Mouse (Mus musculus) embryonic facial prominence, embryonic 10.5 days (tissue): Measurements from ENCODE around the gene Pcdh7. TPM values are rescaled to one million over a fixed set of nuclear protein-coding genes. Genes with fewer than 3 reads are reported as not detected.

Source experiments
- DNase-seq: peaks from one replicate; pipeline ENCODE4 v3.0.0-alpha.2; 2017; ENCODE audit warnings: low spot score
- H3K27ac ChIP-seq: fragments of 300-500 bp; sonication (generic); replicated peaks from 2 replicates; pipeline ENCODE4 v1.5.1; 2016; ENCODE audit warnings: mild to moderate bottlenecking
- H3K27me3 ChIP-seq: fragments of 300-500 bp; sonication (generic); replicated peaks from 2 replicates; pipeline ENCODE4 v1.6.1; 2016; ENCODE audit warnings: low read depth, mild to moderate bottlenecking; ENCODE audit not compliant: poor library complexity, severe bottlenecking
- H3K36me3 ChIP-seq: fragments of 300-500 bp; sonication (generic); replicated peaks from 2 replicates; pipeline ENCODE4 v1.6.1; 2016; ENCODE audit warnings: mild to moderate bottlenecking, moderate library complexity
- H3K4me1 ChIP-seq: fragments of 300-500 bp; sonication (generic); 2 replicates; pipeline ENCODE4 v1.6.1; 2016
- H3K4me3 ChIP-seq: fragments of 300-500 bp; sonication (generic); 2 replicates; pipeline ENCODE4 v1.5.1; 2016; ENCODE audit warnings: mild to moderate bottlenecking, moderate library complexity
- H3K9me3 ChIP-seq: fragments of 300-500 bp; sonication (generic); 2 replicates; pipeline ENCODE4 v1.6.1; 2016; ENCODE audit warnings: mild to moderate bottlenecking
- WGBS: fragments of 180-500 bp; shearing (Covaris S2); methylation state at CpG from one replicate; pipeline ENCODE4 v1.1.7; 2016; 5-methylcytosine and 5-hydroxymethylcytosine counted together
- polyA plus RNA-seq: library from polyadenylated mRNA; unstranded; fragments of >200 nt; fragmentation: Nextera tagmentation; extraction: Ambion mirVana; gene quantifications from 2 replicates; pipeline ENCODE4 v1.2.1, GENCODE M21; 2016

Gene Pcdh7
- polyA plus RNA-seq, 1 experiment from 2014 or later = 7.0 TPM

GRCm38 (mm10) chr5:57899018-57899614, 181.3 kb downstream of the Pcdh7 start:
- WGBS = 77% methylated on average over 7 of the region's 7 CpGs
- DNase-seq = no peak
- H3K4me1 ChIP-seq = no peaks in the 10 kb centered on the region
- no peak overlapping the region for H3K27ac ChIP-seq
- no peak overlapping the region for H3K4me3 ChIP-seq
- H3K36me3 ChIP-seq = no peaks in the 10 kb centered on the region
- H3K9me3 ChIP-seq = no peaks in the 10 kb centered on the region
- no peaks in the 10 kb centered on the region for H3K27me3 ChIP-seq

- WGBS = 84% methylated on average over 4 of the region's 4 CpGs
Measured at GRCm38 (mm10) chr5:57907218-57907617, 189.5 kb downstream of the Pcdh7 start.

GRCm38 (mm10) chr5:57921140-57921539, 203.4 kb downstream of the Pcdh7 start:
- no peaks in the 10 kb centered on the region for H3K27me3 ChIP-seq
- 83% methylated on average over 5 of the region's 5 CpGs for WGBS
- no peaks in the 10 kb centered on the region for H3K4me1 ChIP-seq
- no peak overlapping the region for H3K4me3 ChIP-seq
- no peak overlapping the region for H3K27ac ChIP-seq
- DNase-seq = no peak
- H3K36me3 ChIP-seq = no peaks in the 10 kb centered on the region
- H3K9me3 ChIP-seq = no peaks in the 10 kb centered on the region

More at GRCm38 (mm10) chr5:57907218-57907617, 189.5 kb downstream of the Pcdh7 start:
- Histone ChIP-seq H3K36me3 (no peaks in the 10 kb centered on the region), H3K4me1 (no peaks in the 10 kb centered on the region), H3K4me3 (no peak overlapping the region), H3K27ac (no peak overlapping the region), H3K27me3 (no peaks in the 10 kb centered on the region), H3K9me3 (no peaks in the 10 kb centered on the region)
- no peak for DNase-seq

DNA sequence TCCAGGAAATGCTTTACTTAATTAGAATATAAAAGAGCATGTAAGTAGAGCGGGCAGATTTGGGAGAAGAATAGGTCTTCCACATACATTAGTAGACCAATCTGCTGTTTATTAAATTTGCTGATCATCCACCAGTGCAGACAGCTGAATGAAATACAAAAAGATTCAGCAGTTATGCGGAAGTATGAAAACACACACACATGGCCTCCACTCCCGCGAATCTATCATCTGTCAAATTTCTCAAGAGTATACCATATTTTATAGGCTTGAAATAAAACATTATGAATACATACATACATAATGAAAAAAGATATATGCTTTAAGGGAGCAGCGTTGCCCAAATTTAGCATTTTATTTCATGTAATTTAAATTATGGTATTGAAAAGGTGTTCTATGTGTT, 213.6 kb downstream of the Pcdh7 start:
- Histone ChIP-seq H3K27ac (no peak overlapping the region), H3K4me1 (no peaks in the 10 kb centered on the region), H3K9me3 (no peaks in the 10 kb centered on the region), H3K36me3 (no peaks in the 10 kb centered on the region), H3K4me3 (no peak overlapping the region), H3K27me3 (no peaks in the 10 kb centered on the region)
- DNase-seq = no peak
- WGBS = 96% methylated on average over 5 of the region's 5 CpGs

DNA sequence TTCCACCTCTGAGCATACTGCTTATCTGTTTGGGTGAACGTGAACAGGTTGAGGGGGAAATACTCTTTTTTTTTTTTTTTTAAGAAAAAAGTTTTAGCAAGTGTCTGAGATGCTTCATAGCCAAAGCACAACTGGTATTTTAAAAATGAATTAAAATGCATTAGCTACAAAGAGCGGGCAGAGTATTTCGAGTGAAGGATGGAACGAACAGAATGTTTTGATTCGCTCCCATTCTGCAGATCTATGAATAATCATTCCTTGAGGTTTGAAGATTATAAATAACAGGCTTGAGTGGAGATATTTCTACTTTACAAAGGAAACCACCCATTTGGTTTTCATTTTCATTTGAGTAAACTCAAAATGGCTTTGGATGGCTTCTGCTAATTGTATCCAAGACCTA, 214.0 kb downstream of the Pcdh7 start:
- WGBS = 89% methylated on average over 5 of the region's 5 CpGs
- Histone ChIP-seq H3K9me3 (no peaks in the 10 kb centered on the region), H3K4me1 (no peaks in the 10 kb centered on the region), H3K36me3 (no peaks in the 10 kb centered on the region), H3K4me3 (no peak overlapping the region), H3K27ac (no peak overlapping the region), H3K27me3 (no peaks in the 10 kb centered on the region)
- no peak for DNase-seq

- H3K27me3 ChIP-seq = no peaks in the 10 kb centered on the region
- H3K4me1 ChIP-seq = no peaks in the 10 kb centered on the region
- H3K36me3 ChIP-seq = no peaks in the 10 kb centered on the region
- WGBS = 90% methylated on average over 2 of the region's 2 CpGs
- no peak for DNase-seq
- H3K4me3 ChIP-seq = no peak overlapping the region
- no peak overlapping the region for H3K27ac ChIP-seq
- H3K9me3 ChIP-seq = no peaks in the 10 kb centered on the region
Measured at GRCm38 (mm10) chr5:57934666-57935065, 216.9 kb downstream of the Pcdh7 start.

GRCm38 (mm10) chr5:57940457-57940856, 222.7 kb downstream of the Pcdh7 start:
- WGBS = 81% methylated on average over 3 of the region's 3 CpGs
- H3K4me1 ChIP-seq = no peaks in the 10 kb centered on the region
- no peak for DNase-seq

DNA sequence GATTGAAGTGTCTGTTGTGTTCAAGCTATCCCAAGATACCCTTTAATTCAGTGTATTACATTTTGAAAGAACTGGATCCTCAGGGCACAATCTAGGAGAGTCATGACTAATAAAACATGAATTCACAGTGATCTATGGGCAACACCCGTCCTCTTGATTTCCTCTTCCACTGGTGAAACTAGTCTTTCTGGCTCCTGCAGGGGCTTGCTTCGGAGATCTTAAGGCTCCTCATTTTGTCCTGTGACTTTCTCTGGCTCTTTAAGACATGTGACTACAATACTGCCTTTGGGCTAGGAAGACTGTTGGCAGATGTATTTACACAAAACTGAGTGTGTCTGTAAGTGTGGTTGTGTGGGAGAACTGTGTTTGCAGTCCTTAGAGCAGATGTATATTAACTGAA, 225.4 kb downstream of the Pcdh7 start:
- H3K27me3 ChIP-seq = no peaks in the 10 kb centered on the region
- H3K4me1 ChIP-seq = no peaks in the 10 kb centered on the region
- WGBS = 74% methylated on average over 2 of the region's 2 CpGs
- no peak overlapping the region for H3K4me3 ChIP-seq
- no peak for DNase-seq
- no peaks in the 10 kb centered on the region for H3K36me3 ChIP-seq
- no peaks in the 10 kb centered on the region for H3K9me3 ChIP-seq
- no peak overlapping the region for H3K27ac ChIP-seq

More at GRCm38 (mm10) chr5:57940457-57940856, 222.7 kb downstream of the Pcdh7 start:
- Histone ChIP-seq H3K4me3 (no peak overlapping the region), H3K36me3 (no peaks in the 10 kb centered on the region), H3K9me3 (no peaks in the 10 kb centered on the region), H3K27ac (no peak overlapping the region), H3K27me3 (no peaks in the 10 kb centered on the region)

GRCm38 (mm10) chr5:57943611-57944010, 225.8 kb downstream of the Pcdh7 start:
- Histone ChIP-seq H3K36me3 (no peaks in the 10 kb centered on the region), H3K9me3 (no peaks in the 10 kb centered on the region), H3K4me1 (no peaks in the 10 kb centered on the region), H3K4me3 (no peak overlapping the region), H3K27me3 (no peaks in the 10 kb centered on the region), H3K27ac (no peak overlapping the region)
- 82% methylated on average over 2 of the region's 2 CpGs for WGBS
- no peak for DNase-seq

DNA sequence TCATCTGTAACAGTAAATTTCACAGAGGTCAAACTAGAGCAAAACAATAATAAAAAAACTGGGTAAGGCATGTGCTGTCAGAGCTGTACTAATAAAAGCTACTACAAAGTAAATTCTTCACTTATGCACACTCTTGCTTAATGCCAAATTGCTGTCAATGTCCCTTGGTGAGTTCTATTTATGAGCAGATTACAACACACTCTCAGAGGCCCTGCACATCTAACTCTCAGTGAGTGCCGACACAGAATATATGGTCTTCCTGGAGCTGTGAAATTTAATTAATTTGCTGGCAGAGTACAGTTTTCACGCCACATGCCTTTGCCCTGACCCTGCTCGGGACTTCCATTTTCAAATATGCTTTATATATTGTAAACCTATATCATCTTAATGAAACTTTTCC, 227.7 kb downstream of the Pcdh7 start:
- Histone ChIP-seq H3K9me3 (no peaks in the 10 kb centered on the region), H3K36me3 (no peaks in the 10 kb centered on the region), H3K27ac (no peak overlapping the region), H3K4me1 (no peaks in the 10 kb centered on the region), H3K4me3 (no peak overlapping the region), H3K27me3 (no peaks in the 10 kb centered on the region)
- no peak for DNase-seq
- 78% methylated on average over 3 of the region's 3 CpGs for WGBS

DNA sequence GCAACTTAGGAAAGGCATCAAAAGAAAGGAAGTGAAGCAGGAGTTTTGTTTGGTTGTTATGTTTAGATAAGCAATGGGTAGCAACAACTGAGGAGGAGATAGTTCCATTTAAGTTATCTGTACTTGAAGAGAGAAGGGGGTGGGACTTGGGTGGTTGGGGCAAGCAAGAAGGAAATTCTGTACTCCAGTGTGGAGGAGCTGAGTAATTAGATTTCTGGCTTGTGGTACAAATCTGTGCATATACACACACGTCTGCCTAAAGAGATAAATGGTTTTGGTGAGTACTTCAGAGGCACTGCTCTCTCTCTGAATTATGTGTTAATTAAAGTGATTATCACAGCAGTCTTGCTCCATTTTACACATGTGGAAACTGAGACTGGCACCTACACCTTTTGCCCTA, 241.6 kb downstream of the Pcdh7 start:
- WGBS = 65% methylated on average over 1 of the region's 1 CpGs
- H3K4me1 ChIP-seq = no peaks in the 10 kb centered on the region
- DNase-seq = no peak
- H3K4me3 ChIP-seq = no peak overlapping the region
- H3K9me3 ChIP-seq = no peaks in the 10 kb centered on the region
- no peaks in the 10 kb centered on the region for H3K27me3 ChIP-seq
- H3K36me3 ChIP-seq = no peaks in the 10 kb centered on the region
- H3K27ac ChIP-seq = no peak overlapping the region

DNA sequence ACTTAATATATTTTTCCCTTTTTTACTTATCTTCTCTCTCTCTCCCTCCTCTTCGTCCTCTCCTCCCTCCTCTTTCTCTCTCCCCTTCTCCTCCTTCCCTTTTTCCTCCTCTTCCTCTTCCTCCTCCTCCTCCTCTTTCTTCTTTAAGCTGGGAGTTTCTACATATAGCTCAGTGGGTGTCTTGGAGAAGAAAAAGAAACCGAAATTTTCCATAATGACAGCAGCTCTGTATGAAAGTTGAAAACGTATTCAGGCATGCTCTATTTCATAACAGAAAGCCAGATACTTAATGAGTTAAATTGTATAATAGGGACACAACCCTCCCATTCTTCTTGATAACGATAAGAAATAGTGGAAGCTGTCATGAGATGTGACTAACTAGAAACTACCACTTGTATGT, 246.0 kb downstream of the Pcdh7 start:
- H3K4me1 ChIP-seq = no peaks in the 10 kb centered on the region
- no peaks in the 10 kb centered on the region for H3K9me3 ChIP-seq
- no peaks in the 10 kb centered on the region for H3K27me3 ChIP-seq
- no peak overlapping the region for H3K27ac ChIP-seq
- DNase-seq = no peak
- 80% methylated on average over 4 of the region's 4 CpGs for WGBS
- no peak overlapping the region for H3K4me3 ChIP-seq
- no peaks in the 10 kb centered on the region for H3K36me3 ChIP-seq

DNA sequence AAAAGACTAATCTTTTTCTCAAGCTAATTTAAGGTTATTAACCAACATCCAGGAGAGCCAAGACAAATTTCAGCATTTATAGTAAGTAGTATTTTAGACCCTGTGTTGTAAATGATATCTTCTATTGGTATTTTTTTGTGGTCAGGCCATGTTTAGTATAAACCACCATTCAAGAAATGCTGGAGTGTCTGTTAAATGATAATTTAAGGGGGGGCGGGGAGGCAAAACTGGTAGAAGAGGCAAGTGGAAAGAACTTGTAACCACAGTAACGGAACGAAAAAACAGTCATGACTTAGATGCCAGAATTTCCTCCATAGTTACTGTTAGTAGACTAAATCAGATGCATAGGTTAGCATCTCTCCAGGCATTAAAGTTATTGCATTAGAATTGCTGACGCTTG, 246.4 kb downstream of the Pcdh7 start:
- Histone ChIP-seq H3K36me3 (no peaks in the 10 kb centered on the region), H3K27ac (no peak overlapping the region), H3K27me3 (no peaks in the 10 kb centered on the region), H3K9me3 (no peaks in the 10 kb centered on the region), H3K4me3 (no peak overlapping the region), H3K4me1 (no peaks in the 10 kb centered on the region)
- no peak for DNase-seq
- WGBS = 92% methylated on average over 4 of the region's 4 CpGs

DNA sequence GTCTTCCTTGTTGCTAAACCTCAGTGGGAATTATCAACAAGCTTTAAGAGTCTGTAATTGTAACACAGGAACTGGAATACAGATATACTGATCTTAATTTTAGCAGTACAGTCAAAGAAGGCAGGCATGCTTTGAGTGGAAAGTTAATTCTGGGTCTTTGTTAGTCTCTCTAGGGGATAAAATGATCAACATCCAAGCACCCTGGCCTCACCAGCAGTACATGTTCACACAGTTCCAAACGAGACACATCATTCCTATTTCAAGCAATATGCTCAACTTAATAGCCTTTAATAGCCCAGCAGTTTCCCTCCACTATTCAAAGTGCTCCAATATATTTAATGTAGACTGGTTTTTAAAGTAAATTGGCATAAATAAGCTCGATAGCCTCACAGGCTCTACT, 275.8 kb downstream of the Pcdh7 start:
- no peak overlapping the region for H3K27ac ChIP-seq
- no peaks in the 10 kb centered on the region for H3K9me3 ChIP-seq
- DNase-seq = no peak
- H3K36me3 ChIP-seq = no peaks in the 10 kb centered on the region
- H3K4me3 ChIP-seq = no peak overlapping the region
- WGBS = 84% methylated on average over 2 of the region's 2 CpGs
- H3K27me3 ChIP-seq = no peaks in the 10 kb centered on the region
- H3K4me1 ChIP-seq = no peaks in the 10 kb centered on the region
